Mouse (Mus musculus) right cerebral cortex, postnatal 14 days (tissue): Measurements from ENCODE around the gene Slc3a2.

ENCODE experiments used
- DNase-seq: peaks from one replicate; pipeline ENCODE4 v3.0.0; 2022

Gene Slc3a2

GRCm38 (mm10) chr19:8706930-8707329 is 16.2 kb downstream of the Slc3a2 start:
- no peak for DNase-seq

- no peak for DNase-seq
Measured at GRCm38 (mm10) chr19:8706132-8706667, 17.0 kb downstream of the Slc3a2 start.

DNA sequence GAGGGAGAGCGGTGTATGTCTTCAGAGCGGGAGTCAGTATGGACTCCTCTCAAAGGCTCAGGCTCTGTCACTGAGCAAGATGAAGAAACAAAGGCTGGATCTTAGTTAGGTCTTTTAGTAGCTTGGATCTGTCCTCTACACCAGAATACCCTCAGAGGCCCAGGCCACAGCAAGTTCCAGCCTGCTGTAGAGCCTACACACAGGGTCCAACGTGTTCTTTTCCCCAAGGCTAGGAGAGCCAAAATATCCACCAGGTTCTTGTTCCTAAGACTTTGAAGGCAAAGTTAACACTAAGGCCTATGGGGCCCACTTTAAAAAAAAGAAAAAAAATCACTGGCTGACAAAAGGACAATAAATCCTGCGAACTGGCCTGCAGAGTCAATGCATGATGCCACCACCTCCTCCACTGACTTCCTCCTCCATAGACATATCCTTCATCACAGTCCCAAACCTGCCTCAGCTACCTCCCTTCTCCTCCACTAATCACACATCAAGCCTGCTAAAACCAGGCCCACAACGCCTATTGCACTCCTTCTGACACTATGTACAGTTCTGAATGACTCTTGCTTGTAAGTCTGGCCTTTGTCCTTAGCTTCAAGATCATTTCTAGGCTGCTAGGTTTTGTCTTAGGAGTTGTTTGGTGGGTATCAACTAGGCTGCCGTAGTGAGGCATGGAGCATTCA is 18.0 kb downstream of the Slc3a2 start:
- DNase-seq, result no peak

DNA sequence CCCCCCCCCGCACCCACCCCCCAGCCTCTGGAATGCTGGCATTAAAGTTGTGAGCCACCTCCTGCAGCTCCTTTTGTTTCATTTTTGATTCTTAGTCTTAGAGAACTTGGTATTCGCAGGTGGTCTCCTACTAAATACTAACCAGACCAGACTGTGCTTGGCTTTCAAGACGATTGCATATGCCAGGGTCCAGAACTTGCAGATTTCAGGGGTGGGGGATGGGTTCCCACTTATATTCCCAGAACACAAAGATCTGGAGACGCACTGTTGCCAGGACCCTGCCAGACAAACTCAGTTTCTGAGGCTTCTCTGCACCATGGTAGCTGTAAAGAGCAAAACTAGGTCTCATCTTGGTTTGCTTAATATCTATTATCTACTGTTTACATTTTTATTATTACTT is 19.6 kb downstream of the Slc3a2 start:
- no peak for DNase-seq

DNA sequence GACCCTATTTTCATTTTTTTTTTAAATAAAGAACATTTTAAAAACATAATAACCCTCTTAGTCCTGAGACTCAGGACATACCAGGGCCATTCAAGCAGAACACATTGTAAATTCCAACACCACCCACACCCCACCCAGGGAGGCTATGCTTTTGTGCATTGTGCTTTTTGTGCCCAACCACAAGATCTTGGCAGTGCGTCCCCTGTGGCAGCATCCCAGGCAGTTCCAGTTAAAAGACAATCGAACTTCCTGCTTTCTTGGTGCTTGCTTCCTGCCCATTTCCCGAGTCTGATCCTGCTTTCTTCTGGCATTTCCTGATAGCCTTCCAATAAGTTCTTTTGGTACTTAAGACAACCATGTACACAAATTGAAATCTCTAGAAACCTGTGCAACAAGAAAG is 20.7 kb downstream of the Slc3a2 start:
- DNase-seq, result no peak

GRCm38 (mm10) chr19:8699652-8700051 is 23.5 kb downstream of the Slc3a2 start:
- no peak for DNase-seq

GRCm38 (mm10) chr19:8695330-8695729 is 27.8 kb downstream of the Slc3a2 start:
- no peak for DNase-seq

GRCm38 (mm10) chr19:8692740-8693139 is 30.4 kb downstream of the Slc3a2 start:
- no peak for DNase-seq

GRCm38 (mm10) chr19:8691871-8692539 is 31.2 kb downstream of the Slc3a2 start:
- no peak for DNase-seq

GRCm38 (mm10) chr19:8683627-8684026 is 39.5 kb downstream of the Slc3a2 start:
- DNase-seq, result no peak

- DNase-seq, result peak; percentile 78
Measured at GRCm38 (mm10) chr19:8682996-8683395, 40.2 kb downstream of the Slc3a2 start.

DNA sequence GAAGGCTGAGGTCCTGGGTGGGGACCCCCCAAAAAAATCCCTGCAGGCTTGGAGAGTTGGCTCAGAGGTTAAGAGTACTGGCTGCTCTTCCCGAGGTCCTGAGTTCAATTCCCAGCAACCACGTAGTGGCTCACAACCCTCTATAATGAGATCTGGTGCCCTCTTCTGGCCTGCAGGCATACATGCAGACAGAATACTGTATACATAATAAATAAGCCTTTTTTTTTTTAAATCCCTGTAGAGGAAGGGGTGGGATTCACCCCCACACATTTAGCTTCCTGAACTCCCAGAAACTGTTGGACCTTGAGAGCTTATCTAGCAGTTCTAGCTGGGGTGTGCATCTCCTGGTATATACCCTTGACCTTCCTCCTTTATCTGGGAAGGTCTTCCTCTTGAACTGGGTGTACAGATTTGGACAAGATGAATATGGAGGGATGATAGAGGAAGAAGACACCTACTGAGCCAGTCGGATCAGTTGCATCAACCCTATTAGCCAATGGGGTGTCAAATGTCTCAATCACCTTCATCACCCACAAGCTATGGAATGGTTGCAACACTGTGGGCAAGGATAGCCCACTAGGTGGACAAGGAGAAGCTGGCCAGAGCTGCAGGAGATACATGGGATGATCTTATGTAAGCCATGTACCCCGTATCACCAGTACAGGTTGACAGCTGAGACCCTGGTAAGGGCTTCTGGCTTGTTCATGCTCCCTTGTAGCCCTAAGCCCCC is 41.4 kb downstream of the Slc3a2 start:
- DNase-seq, result no peak

DNA sequence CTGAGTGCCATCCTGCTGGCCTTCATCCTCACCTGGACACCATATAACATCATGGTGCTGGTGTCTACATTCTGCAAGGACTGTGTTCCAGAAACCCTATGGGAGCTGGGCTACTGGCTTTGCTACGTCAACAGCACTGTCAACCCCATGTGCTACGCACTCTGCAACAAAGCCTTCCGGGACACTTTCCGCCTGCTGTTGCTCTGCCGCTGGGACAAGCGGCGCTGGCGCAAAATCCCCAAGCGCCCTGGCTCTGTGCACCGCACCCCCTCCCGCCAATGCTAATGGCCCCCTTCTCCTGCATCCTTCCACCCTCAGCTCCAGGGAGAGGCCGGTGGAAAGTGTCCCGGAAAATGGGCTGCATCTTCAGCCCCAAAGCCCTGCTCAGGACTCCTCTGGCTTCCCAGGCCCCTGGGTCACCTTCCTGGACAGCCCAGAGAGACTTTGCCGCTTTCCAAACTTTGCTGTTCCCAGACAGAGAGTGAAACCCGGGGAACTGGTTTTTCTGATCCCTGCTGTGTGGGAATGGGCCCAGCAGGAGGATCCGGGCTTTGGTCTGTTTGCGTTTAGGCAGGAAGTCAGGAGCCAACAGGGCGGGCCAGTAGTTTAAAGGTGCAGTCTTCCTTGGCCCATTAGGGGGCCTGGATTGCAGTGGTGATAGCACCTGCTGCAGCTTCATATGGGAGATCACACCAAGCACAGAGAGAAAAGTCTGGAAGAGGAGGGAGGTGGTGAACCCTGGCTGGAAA is 44.0 kb downstream of the Slc3a2 start:
- DNase-seq, result no peak

DNA sequence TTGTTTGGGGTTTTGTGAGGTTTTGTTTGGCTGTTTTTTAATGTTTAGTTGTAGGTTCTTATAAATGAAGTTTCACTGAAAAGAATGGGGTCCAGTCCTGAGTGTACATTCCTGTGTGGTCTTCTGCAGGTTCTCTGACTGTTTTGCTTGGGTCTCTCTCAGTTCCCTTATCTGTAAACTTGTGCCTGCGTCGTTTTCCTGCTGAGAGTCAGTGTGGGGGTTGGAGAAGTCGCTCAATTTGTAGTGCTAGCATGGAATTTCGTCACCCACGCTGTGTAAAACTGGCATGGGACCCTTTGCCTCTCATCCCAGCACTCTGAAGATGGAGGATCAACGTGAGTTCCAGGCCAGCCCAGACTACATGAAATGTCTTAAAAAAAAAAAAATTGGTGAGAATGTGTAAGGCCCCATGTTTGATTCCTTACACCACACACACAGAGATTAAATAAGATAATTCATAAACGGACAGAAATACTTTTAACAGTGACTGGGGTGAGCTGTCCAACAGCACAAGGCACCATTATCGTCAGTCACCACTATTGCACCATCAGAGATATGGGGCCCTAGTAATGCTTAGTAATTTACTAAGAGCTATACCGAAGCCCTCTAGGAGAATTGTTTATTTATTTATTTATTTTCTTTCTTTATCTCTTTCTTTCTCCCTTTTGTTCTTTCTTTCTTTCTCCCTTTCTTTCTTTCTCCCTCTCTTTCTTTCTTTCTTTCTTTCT is 49.7 kb downstream of the Slc3a2 start:
- no peak for DNase-seq

GRCm38 (mm10) chr19:8672859-8673258 is 50.3 kb downstream of the Slc3a2 start:
- DNase-seq, result no peak

GRCm38 (mm10) chr19:8665746-8666145 is 57.4 kb downstream of the Slc3a2 start:
- DNase-seq, result peak; percentile 57

GRCm38 (mm10) chr19:8664859-8665258 is 58.3 kb downstream of the Slc3a2 start:
- no peak for DNase-seq

GRCm38 (mm10) chr19:8663911-8664421 is 59.2 kb downstream of the Slc3a2 start:
- DNase-seq, result peak; percentile 70

DNA sequence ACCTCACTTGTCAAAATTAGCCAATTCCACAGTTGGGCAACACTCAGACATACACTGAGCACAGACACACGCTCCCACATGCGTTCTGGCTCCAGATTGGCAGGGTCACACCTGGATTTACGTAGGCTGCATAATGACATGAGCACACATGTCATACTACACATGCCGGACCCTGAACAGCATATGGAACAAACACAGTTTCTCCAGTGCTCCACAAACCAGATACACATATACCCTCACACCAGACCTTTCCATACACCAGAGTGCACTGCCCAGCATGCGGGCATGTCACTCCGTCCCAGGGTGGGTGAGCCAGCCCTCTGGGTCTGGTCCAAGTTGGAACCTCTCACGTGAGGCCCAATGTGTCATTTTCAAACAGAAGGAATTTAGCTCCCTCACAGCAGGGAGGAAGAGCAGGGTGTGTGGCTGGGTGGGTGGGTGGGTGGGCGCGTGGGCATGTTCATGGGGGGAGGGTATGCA is 59.8 kb downstream of the Slc3a2 start, which contains the start of gene Chrm1:
Chrm1 (plus strand) TSS at position 430 of the 480 bp plus-strand sequence.
- DNase-seq, result no peak

GRCm38 (mm10) chr19:8662337-8662736 is 60.8 kb downstream of the Slc3a2 start:
- DNase-seq, result peak; percentile 88

- peak; percentile 82 for DNase-seq
Measured at GRCm38 (mm10) chr19:8661821-8662307, 61.3 kb downstream of the Slc3a2 start.
